Mouse (Mus musculus): ENCODE results near the gene Rhox12. TPM values are rescaled to one million over a fixed set of nuclear protein-coding genes. Genes with fewer than 3 reads are reported as not detected.

Rhox12 gene
- not detected in 2 replicates for polyA plus RNA-seq (2016; fragmentation: Nextera tagmentation; extraction: Ambion mirVana)

GRCm38 (mm10) chrX:38110807-38111206 is at the start of gene Rhox12:
Rhox12 (minus strand) TSS chrX:38110907.
- Histone ChIP-seq H3K4me3 (no peak within 1 kb of the TSS), H3K27me3 (ENCODE audit: insufficient read depth, poor library complexity, severe bottlenecking) (no peaks in the 10 kb centered on the region), H3K36me3 (no peaks in the 10 kb centered on the region), H3K4me1 (no peaks in the 10 kb centered on the region), H3K27ac (no peak within 1 kb of the TSS), H3K9me3 (no peaks in the 10 kb centered on the region)
- WGBS = 70% methylated on average over 4 of the region's 4 CpGs
- DNase-seq (ENCODE audit: low spot score) = no peak

DNA sequence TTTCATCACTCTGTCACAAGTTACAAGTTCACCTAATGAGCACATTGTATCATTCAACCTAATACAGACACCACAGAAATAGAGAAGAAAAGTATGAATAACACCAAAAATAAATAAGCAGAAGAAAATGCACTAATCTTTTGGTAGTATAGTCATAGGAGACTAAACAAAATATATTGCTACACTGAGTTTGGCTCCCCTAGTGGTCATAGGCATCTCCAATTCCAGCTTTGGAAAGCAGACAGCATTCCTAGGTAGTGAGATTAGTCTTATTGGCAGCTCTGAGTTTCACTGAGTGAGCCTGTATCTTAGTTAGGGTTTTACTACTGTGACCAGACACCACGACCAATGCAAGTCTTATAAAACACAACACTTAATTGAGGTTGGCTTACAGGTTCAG is 48.4 kb upstream of the Rhox12 start:
- no peaks in the 10 kb centered on the region for H3K27me3 ChIP-seq (ENCODE audit: insufficient read depth, poor library complexity, severe bottlenecking)
- no peaks in the 10 kb centered on the region for H3K36me3 ChIP-seq
- H3K4me1 ChIP-seq = no peaks in the 10 kb centered on the region
- H3K27ac ChIP-seq = no peak overlapping the region
- no peaks in the 10 kb centered on the region for H3K9me3 ChIP-seq
- no peak for DNase-seq (ENCODE audit: low spot score)
- 54% methylated on average over 1 of the region's 1 CpGs for WGBS
- no peak overlapping the region for H3K4me3 ChIP-seq

DNA sequence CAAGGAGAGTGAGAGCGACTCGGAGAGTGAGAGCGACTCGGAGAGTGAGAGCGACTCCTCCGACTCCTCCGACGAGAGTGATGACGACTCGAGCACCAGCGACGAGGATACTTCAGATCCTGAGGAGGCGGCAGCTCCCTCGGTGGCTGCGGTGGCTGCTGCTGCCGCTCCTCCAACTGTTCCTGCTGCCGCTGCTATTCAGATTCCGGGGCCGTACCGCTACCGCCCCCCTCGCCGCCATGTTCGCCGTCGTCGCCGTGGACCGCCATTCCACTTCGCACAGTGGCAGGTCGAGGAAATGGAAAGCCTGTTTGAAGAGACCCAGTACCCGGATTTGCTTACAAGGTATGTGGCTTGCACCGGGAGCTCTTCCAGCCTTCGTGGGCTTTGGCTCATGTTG is 10.8 kb upstream of the Rhox12 start:
- no peak overlapping the region for H3K4me3 ChIP-seq
- H3K9me3 ChIP-seq = peaks cover 17% of the 10 kb centered on the region; the same call in 1 of the 2 replicates
- no peaks in the 10 kb centered on the region for H3K4me1 ChIP-seq
- 80% methylated on average over 34 of the region's 34 CpGs for WGBS
- H3K36me3 ChIP-seq = no peaks in the 10 kb centered on the region
- H3K27ac ChIP-seq = no peak overlapping the region
- no peaks in the 10 kb centered on the region for H3K27me3 ChIP-seq (ENCODE audit: insufficient read depth, poor library complexity, severe bottlenecking)
- no peak for DNase-seq (ENCODE audit: low spot score)

DNA sequence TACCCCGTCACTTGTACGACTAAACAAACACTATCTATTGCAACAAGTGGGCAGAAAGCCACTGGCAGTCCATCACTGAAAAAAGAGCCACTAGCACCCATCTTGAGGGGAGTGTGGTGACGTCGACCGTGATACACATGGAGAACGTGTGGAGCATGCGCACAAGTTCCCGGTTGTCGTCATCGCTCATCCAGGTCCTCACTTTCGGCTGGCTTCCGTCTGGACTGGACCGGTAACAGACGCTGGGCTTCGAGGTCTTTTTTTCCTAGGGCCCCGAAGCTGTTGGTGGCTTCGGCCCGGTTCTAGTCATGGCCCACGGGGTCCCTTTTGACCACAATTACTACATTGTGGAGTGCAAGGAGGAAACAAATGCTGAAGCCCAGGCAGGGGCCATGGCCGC is 10.3 kb upstream of the Rhox12 start, which contains the start of gene Rhox13:
Gene Rhox13 (plus strand): TSS at position 238 of the 400 bp plus-strand sequence.
- no peaks in the 10 kb centered on the region for H3K36me3 ChIP-seq
- H3K4me1 ChIP-seq = no peaks in the 10 kb centered on the region
- 90% methylated on average over 20 of the region's 20 CpGs for WGBS
- no peak for DNase-seq (ENCODE audit: low spot score)
- no peak within 1 kb of the TSS for H3K4me3 ChIP-seq
- H3K27me3 ChIP-seq (ENCODE audit: insufficient read depth, poor library complexity, severe bottlenecking) = no peaks in the 10 kb centered on the region
- peaks cover 17% of the 10 kb centered on the region; the same call in 1 of the 2 replicates for H3K9me3 ChIP-seq
- no peak within 1 kb of the TSS for H3K27ac ChIP-seq

GRCm38 (mm10) chrX:38085041-38085440 is 25.7 kb downstream of the Rhox12 start, which contains the start of gene Rhox11:
Rhox11 (minus strand) TSS chrX:38085141.
- Histone ChIP-seq H3K36me3 (no peaks in the 10 kb centered on the region), H3K4me1 (no peaks in the 10 kb centered on the region)
- 82% methylated on average over 9 of the region's 9 CpGs for WGBS

GRCm38 (mm10) chrX:38084226-38084625 is 26.5 kb downstream of the Rhox12 start:
- H3K4me1 ChIP-seq = no peaks in the 10 kb centered on the region
- H3K4me3 ChIP-seq = no peak overlapping the region
- no peak overlapping the region for H3K27ac ChIP-seq
- no peak for DNase-seq (ENCODE audit: low spot score)
- H3K27me3 ChIP-seq (ENCODE audit: insufficient read depth, poor library complexity, severe bottlenecking) = no peaks in the 10 kb centered on the region
- 18% methylated on average over 12 of the region's 12 CpGs for WGBS
- no peaks in the 10 kb centered on the region for H3K9me3 ChIP-seq
- no peaks in the 10 kb centered on the region for H3K36me3 ChIP-seq

More at GRCm38 (mm10) chrX:38085041-38085440, 25.7 kb downstream of the Rhox12 start, which contains the start of gene Rhox11:
- Histone ChIP-seq H3K27me3 (ENCODE audit: insufficient read depth, poor library complexity, severe bottlenecking) (no peaks in the 10 kb centered on the region), H3K4me3 (no peak within 1 kb of the TSS), H3K27ac (no peak within 1 kb of the TSS), H3K9me3 (no peaks in the 10 kb centered on the region)
- no peak for DNase-seq (ENCODE audit: low spot score)

DNA sequence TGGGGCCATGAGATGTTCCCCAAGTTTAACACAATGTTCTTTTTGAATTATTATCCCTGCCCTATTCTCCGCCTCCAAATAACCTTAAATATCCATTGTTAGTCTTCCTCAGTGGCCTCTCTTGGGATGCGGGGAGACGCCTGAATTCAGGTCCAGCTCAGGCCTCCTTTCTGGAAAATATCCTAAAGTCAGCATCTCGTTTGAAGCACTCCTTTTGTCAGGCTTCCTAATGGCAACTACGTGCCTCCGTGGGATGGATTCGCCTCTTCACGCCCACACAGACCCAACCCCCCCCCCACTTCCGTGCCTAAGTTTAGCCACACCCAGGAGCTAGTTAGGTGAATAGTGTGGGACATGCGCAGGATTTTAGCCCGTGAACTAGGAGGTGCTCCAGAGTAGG is 44.5 kb downstream of the Rhox12 start, which contains the start of gene Rhox10:
Gene Rhox10 (plus strand): TSS at position 301 of the 400 bp plus-strand sequence.
- DNase-seq (ENCODE audit: low spot score) = no peak
- no peaks in the 10 kb centered on the region for H3K36me3 ChIP-seq
- H3K27me3 ChIP-seq (ENCODE audit: insufficient read depth, poor library complexity, severe bottlenecking) = no peaks in the 10 kb centered on the region
- H3K9me3 ChIP-seq = no peaks in the 10 kb centered on the region
- no peak within 1 kb of the TSS for H3K4me3 ChIP-seq
- WGBS = 82% methylated on average over 11 of the region's 11 CpGs
- no peak within 1 kb of the TSS for H3K27ac ChIP-seq
- H3K4me1 ChIP-seq = no peaks in the 10 kb centered on the region

GRCm38 (mm10) chrX:38061544-38061943 is 49.2 kb downstream of the Rhox12 start:
- no peaks in the 10 kb centered on the region for H3K9me3 ChIP-seq
- no peaks in the 10 kb centered on the region for H3K36me3 ChIP-seq
- H3K27ac ChIP-seq = no peak overlapping the region
- no peak for DNase-seq (ENCODE audit: low spot score)
- H3K27me3 ChIP-seq (ENCODE audit: insufficient read depth, poor library complexity, severe bottlenecking) = no peaks in the 10 kb centered on the region
- WGBS = 0% methylated on average over 1 of the region's 1 CpGs
- H3K4me1 ChIP-seq = no peaks in the 10 kb centered on the region
- H3K4me3 ChIP-seq = no peak overlapping the region

Other genes starting within 250 kb of the Rhox12 start
- gene Rhox8, start 232.0 kb downstream of the Rhox12 start, polyA plus RNA-seq (2016; fragmentation: Nextera tagmentation; extraction: Ambion mirVana) = not detected in 2 replicates
- gene Rhox7b, start 213.7 kb downstream of the Rhox12 start, polyA plus RNA-seq (2016; fragmentation: Nextera tagmentation; extraction: Ambion mirVana) = not detected in 2 replicates
- gene Rhox9, start 209.1 kb downstream of the Rhox12 start, polyA plus RNA-seq (2016; fragmentation: Nextera tagmentation; extraction: Ambion mirVana) = not detected in 2 replicates
- gene Btg1-ps1, start 92.1 kb downstream of the Rhox12 start, polyA plus RNA-seq (2016; fragmentation: Nextera tagmentation; extraction: Ambion mirVana) = not detected in 2 replicates
- not detected in 2 replicates for gene Btg1-ps2, start 67.8 kb downstream of the Rhox12 start, polyA plus RNA-seq (2016; fragmentation: Nextera tagmentation; extraction: Ambion mirVana)
- not detected in 2 replicates for gene Rhox10, start 44.4 kb downstream of the Rhox12 start, polyA plus RNA-seq (2016; fragmentation: Nextera tagmentation; extraction: Ambion mirVana)
- not detected in 2 replicates for gene Rhox11, start 25.8 kb downstream of the Rhox12 start, polyA plus RNA-seq (2016; fragmentation: Nextera tagmentation; extraction: Ambion mirVana)
- not detected in 2 replicates for gene Rhox13, start 10.3 kb upstream of the Rhox12 start, polyA plus RNA-seq (2016; fragmentation: Nextera tagmentation; extraction: Ambion mirVana)
- 1.9 and 5.0 TPM in 2 replicates for gene Zbtb33, start 78.9 kb upstream of the Rhox12 start, polyA plus RNA-seq (2016; fragmentation: Nextera tagmentation; extraction: Ambion mirVana)
- 18.0 and 24.5 TPM in 2 replicates for gene Tmem255a, start 141.5 kb upstream of the Rhox12 start, polyA plus RNA-seq (2016; fragmentation: Nextera tagmentation; extraction: Ambion mirVana)
- not detected in 2 replicates for gene Atp1b4, start 205.3 kb upstream of the Rhox12 start, polyA plus RNA-seq (2016; fragmentation: Nextera tagmentation; extraction: Ambion mirVana)